Mouse (Mus musculus) embryonic fibroblast, embryonic 13.5 days (primary cell): ENCODE results near the gene Relch. TPM values are rescaled to one million over a fixed set of nuclear protein-coding genes. Genes with fewer than 3 reads are reported as not detected.

Experiments used
- H3K27ac ChIP-seq: 2 replicates; pipeline ENCODE4 v1.5.1; 2012; ENCODE audit warnings: low read length, control low read depth, inconsistent platforms; ENCODE audit not compliant: insufficient read depth
- H3K4me1 ChIP-seq: 2 replicates; pipeline ENCODE4 v1.6.1; 2011; ENCODE audit warnings: low read length; ENCODE audit not compliant: control insufficient read depth, insufficient read depth
- H3K4me3 ChIP-seq: 2 replicates; pipeline ENCODE4 v1.5.1; 2011; ENCODE audit warnings: mild to moderate bottlenecking, control low read depth, low read length; ENCODE audit not compliant: insufficient read depth
- CTCF ChIP-seq: IDR thresholded peaks from 2 replicates; pipeline ENCODE4 v1.5.1; 2011; ENCODE audit warnings: mild to moderate bottlenecking, control low read depth, low read length, moderate library complexity, borderline replicate concordance; ENCODE audit not compliant: insufficient read depth
- POLR2A ChIP-seq: IDR thresholded peaks from 2 replicates; pipeline ENCODE4 v1.6.1; 2011; ENCODE audit warnings: low read depth, mild to moderate bottlenecking, control low read depth, low read length, moderate library complexity
- polyA plus RNA-seq: library from polyadenylated mRNA; stranded (reverse); fragments of >200 nt; gene quantifications from 2 replicates; pipeline ENCODE4 v1.2.4, GENCODE M21; 2011; ENCODE audit warnings: low read depth; ENCODE audit not compliant: missing spikeins, insufficient read length

Relch gene
- polyA plus RNA-seq, 1 experiment: 40.4 TPM

GRCm38 (mm10) chr1:105768397-105768796 lies 104.7 kb downstream of the Relch start:
- Histone ChIP-seq H3K4me1 (no peaks in the 10 kb centered on the region), H3K27ac (no peak overlapping the region), H3K4me3 (no peak overlapping the region)
- no peak for TF ChIP-seq CTCF
- TF ChIP-seq POLR2A: no peak

- H3K4me3 ChIP-seq: no peak overlapping the region
- TF ChIP-seq CTCF: no peak
- TF ChIP-seq POLR2A: no peak
- H3K27ac ChIP-seq: no peak overlapping the region
- no peaks in the 10 kb centered on the region for H3K4me1 ChIP-seq
Measured at GRCm38 (mm10) chr1:105770685-105771084, 107.0 kb downstream of the Relch start.

- TF ChIP-seq POLR2A (no peak), CTCF (no peak)
- no peak overlapping the region for H3K27ac ChIP-seq
Measured at GRCm38 (mm10) chr1:105776426-105776825, 112.8 kb downstream of the Relch start.

GRCm38 (mm10) chr1:105780079-105780456 lies 116.4 kb downstream of the Relch start:
- peak overlapping the region; percentile 32 for H3K4me3 ChIP-seq
- peaks cover 5% of the 10 kb centered on the region; the same call in 1 of the 2 replicates for H3K4me1 ChIP-seq
- no peak for TF ChIP-seq CTCF
- no peak for TF ChIP-seq POLR2A

More at GRCm38 (mm10) chr1:105776426-105776825, 112.8 kb downstream of the Relch start:
- Histone ChIP-seq H3K4me3 (no peak overlapping the region), H3K4me1 (no peaks in the 10 kb centered on the region)

GRCm38 (mm10) chr1:105780457-105781364 lies 117.0 kb downstream of the Relch start, which contains the start of gene Tnfrsf11a:
TSS of gene Tnfrsf11a (plus strand) at chr1:105780718.
- peak; percentile 52; the same call in 1 of the 2 replicates for TF ChIP-seq POLR2A
- TF ChIP-seq CTCF: peak; percentile 51
- Histone ChIP-seq H3K4me3 (peak within 1 kb of the TSS; percentile 79), H3K27ac (no peak within 1 kb of the TSS), H3K4me1 (peaks cover 5% of the 10 kb centered on the region; the same call in 1 of the 2 replicates)

More at GRCm38 (mm10) chr1:105780079-105780456, 116.4 kb downstream of the Relch start:
- H3K27ac ChIP-seq: no peak overlapping the region

- peak overlapping the region; percentile 79 for H3K4me3 ChIP-seq
- peaks cover 5% of the 10 kb centered on the region; the same call in 1 of the 2 replicates for H3K4me1 ChIP-seq
- H3K27ac ChIP-seq: no peak overlapping the region
- TF ChIP-seq CTCF (no peak), POLR2A (no peak)
Measured at GRCm38 (mm10) chr1:105781391-105782146, 117.9 kb downstream of the Relch start.

GRCm38 (mm10) chr1:105784257-105785016 lies 120.8 kb downstream of the Relch start:
- Histone ChIP-seq H3K27ac (no peak overlapping the region), H3K4me1 (peaks cover 5% of the 10 kb centered on the region; the same call in 1 of the 2 replicates), H3K4me3 (no peak overlapping the region)
- TF ChIP-seq POLR2A (no peak), CTCF (no peak)

- TF ChIP-seq POLR2A: no peak
- no peak for TF ChIP-seq CTCF
- Histone ChIP-seq H3K4me3 (no peak overlapping the region), H3K27ac (no peak overlapping the region), H3K4me1 (peaks cover 5% of the 10 kb centered on the region; the same call in 1 of the 2 replicates)
Measured at GRCm38 (mm10) chr1:105785146-105785545, 121.5 kb downstream of the Relch start.
